Mouse (Mus musculus) c-Kit-positive CD71-negative TER-119-negative erythroid progenitor cells, embryonic 14.5 days (primary cell): ENCODE measurements around the gene Erich3.
"Not testable (repeated sequence)": the region's sequence is repeated elsewhere in the genome, so short reads cannot be mapped to it uniquely, and the experiment has no call there.

Experiments
- DNase-seq: peaks from one replicate; pipeline ENCODE4 v3.0.0-alpha.2; 2013; ENCODE audit warnings: low read depth

Gene Erich3

DNA sequence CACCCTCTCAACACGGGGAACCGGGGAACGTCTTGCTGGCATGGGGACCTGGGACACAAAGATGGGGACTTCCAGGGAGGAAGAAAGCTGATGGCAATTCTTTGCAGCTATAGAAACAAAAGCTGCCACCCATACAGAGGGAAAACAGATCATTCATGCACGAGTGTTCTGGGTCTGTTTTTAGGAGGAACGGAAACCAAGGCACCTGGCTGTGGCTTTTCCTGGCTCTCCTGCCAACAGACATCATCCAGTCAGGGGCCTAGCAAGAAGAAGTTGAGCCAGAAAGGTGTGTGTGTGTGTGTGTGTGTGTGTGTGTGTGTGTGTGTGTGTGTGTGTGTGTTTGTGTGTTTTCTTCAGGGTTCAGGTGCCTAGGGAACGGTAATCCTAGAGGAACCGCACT lies at the start of gene Erich3:
TSS of gene Erich3 (plus strand) at position 315 of the 400 bp plus-strand sequence.
- no peak for DNase-seq

DNA sequence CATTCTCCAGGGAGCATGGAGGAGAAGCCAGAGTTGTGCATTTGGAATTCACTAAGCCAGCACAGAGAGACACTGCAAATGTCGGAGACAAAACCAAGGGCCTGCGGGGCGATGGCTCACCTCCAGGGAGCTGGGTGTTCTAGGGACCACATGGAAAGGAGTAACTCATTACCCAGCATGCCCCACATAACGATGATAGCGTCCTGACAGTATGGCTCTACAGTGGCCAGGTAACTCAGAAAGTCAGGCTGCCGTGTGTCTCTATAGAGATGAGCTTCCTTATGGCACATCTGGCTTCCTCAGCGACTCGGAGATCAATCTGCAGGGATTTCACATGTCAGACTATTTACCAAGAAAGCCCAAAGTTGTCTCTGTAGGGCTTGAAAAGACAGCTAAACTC lies 48.9 kb upstream of the Erich3 start:
- DNase-seq, result no peak

DNA sequence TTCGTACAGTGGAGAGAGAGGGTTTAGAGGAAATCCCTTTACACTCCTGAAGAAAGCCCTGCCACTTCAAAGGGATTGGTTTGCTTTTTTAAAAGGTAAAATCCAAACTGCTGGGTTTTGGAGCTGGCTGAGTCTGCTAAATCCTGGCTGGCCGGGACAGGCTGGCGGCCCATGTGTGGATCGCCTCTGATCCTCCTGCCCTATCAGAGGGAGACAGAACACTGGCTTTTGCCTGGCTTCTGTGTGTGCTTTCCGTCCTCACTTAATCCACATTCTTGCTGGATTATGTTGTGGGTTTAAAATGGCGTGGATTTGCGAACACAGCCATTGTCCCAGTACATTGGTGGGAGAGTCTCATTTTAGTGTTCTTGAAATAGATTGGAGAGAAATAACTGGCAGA lies 48.4 kb upstream of the Erich3 start:
- no peak for DNase-seq

DNA sequence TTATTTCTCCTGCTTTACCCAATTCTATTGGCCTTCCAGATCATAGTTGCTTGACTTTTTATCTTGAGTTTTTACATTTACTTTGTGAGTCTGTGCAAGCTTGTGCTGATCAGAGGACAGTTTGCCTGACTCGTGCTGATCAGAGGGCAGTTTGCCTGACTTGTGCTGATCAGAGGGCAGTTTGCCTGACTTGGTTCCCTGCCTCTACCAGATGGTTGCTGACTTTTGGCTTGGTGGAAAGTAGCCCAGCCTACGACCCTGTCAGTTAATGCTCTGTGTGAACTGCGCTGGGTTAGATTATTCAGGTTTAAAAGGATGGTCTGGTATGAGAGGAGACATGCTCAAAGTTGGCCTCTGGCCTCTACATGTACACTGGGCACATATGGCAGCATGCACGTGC lies 47.6 kb upstream of the Erich3 start:
- no peak for DNase-seq

DNA sequence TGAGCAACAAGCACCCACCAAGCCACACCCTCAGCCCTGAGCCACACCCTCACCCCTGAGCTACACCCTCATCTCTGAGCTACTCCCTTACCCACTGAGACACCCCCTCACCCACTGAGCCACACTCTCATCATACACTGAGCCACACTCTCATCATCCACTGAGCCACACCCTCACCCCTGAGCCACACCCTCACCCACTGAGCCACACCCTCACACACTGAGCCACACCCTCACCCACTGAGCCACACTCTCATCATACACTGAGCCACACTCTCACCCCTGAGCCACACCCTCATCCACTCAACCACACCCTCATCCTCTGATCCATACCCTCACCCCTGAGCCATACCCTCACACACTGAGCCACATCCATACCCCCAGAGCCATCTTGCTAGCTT lies 35.4 kb upstream of the Erich3 start:
- no peak for DNase-seq

DNA sequence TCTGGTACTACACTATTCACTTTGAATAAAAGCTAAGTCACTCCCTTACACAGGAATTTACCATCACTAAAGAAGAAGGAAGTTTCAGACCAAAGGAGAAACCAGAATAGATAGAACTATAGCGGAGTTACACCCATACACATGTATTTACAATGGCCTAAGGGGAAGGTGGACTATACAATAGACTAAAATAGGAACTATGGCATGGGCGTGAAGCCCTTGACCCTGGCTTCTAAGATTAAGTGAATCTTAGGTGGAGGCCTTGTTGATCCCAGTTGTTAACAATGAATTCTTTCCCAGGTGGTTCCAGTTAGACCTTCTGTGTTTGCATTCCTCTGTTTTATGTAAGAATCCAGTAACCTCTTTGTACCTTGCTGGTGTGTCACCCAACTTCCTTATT lies 32.4 kb upstream of the Erich3 start:
- DNase-seq, result not testable (repeated sequence)

DNA sequence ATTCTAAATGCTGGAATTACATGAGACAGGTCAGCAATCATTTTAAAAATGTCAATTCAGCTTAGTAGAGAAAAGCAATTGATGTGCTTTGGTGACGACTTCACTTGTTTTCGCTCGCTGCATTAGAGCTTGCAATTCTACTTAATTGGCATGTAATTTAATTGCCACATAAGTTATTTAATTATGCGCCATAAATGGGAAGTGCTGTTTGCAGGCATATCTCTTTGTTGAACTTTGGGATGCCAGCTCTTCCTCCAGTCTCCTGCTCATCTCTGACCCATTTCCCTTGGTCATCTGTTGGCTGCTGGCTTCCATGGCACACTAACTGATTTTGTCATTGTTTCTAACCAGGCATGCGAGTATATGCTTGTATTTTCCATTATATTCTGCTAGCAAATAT lies 30.6 kb upstream of the Erich3 start:
- DNase-seq, result no peak

DNA sequence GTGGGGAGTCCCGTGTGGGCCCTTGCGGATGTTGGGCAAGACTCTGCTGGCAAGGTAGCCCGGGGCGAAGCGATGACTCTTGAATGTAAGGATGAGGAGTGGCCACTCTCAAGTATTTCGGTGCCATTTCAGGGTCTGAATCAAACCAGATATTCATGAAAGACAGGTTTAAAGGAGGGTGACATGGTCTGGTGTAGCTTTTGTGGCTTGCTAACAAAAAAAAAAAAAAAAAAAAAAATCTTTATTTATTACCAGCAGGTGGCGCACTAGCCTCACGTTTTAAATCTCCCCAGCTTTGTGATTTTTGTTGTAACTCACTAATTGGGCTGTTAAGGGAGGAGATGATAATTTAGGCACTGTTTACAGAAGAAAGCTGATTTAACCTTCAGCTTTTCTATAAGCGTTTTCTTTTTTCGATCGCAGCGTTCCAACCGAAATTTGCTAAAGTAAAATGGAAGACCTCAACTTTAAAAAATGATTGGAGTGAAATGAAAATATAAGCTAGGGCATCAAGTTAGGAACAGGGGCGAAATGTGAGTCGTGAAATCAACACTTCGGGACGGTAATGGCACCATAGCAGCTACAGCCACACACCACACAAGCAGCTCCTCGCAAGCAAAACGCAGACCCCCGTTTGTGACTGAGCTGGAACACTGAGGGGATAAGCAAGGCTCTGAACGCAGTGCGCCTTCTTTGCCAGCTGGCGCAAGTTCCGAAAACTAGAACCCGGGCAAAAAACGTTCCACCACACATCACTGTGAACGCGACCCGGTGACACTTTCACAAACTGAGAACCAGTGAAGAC lies 16.8 kb upstream of the Erich3 start:
- DNase-seq, result peak; percentile 5

DNA sequence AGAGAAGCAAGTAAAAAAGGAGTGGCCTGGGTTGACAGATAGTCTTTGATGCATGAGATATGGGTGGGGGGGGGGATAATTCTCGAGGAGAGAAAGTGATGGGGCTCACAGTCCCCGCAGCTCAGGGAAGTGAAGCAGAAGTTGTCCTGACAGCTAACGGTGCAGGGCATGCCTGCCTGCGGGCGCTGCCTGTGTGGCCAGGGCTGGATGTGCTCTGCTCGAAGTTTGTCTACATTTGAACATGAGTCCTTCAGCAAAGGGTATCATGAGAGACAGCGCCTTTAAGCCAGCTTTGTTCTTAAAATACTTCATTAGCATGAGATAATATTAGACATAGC lies 16.2 kb upstream of the Erich3 start:
- DNase-seq, result no peak

DNA sequence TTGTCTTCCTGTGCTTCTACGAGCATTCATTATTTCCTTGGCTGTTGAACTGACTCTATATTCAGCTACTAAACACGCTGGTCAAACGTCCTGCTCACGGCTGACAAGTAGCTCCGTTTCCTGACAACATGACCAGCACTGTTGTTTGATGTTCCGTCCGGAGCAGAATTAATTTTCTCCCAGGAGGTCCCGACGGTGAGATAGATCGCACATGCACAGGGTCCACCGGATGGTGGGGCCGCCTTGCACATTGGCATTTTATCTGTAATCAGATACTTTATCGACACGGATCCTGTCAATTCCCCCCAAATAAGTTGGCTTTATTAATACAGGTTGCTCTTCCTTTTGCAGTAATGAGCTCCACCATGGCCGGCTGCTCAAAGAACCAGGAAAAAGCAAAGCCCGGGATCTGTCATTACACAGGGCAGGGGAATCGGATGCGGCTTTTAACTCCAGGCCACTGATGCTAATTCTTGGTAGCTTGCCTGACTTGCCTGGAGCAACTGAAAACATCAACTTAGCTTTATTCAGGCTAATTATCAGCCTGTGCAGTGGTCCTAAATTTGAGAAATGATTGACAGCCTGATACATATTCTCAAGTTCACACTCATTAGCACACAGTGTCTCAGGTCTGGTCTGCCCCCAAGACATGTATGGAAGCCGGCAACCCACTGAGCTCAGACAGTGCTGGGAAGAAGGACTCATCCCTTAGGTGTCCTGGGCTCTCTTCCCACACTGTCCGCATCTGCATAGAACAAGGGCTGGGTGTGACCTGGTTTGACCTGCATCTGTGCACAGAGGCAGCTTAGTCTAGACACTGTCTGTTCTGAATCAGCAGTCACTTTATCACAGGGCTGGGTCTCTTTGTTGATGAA lies 14.0 kb upstream of the Erich3 start:
- no peak for DNase-seq

DNA sequence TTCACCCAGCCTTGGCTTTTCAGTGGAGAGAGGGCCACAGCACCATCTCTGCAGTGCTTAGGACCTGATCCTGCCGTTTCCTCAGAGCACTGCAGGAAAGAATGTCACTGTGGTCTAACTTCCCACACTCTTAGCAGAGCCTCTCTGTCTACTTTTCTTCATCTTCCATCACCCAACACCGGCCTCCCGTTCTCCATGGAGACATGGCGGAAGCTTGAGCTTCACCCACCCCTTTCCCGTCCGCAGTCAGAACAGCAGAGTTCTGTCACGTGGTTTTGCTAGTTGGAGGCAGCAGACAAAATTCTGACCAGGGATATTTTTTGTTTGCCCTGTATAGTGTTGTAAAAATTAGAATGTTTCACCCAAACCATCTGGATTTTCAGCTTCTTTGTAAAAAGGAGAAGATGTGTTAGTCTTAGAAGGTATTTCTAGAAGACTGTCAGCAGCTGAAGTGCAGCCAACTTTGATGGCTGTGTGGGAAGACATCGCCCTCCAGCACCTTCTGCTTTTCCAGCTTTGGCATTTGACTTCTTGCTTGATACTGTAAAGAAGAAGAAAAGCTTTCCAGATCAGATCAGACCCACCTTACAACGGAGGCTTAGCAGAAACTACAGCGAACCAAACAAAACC lies 12.4 kb upstream of the Erich3 start:
- DNase-seq, result no peak

DNA sequence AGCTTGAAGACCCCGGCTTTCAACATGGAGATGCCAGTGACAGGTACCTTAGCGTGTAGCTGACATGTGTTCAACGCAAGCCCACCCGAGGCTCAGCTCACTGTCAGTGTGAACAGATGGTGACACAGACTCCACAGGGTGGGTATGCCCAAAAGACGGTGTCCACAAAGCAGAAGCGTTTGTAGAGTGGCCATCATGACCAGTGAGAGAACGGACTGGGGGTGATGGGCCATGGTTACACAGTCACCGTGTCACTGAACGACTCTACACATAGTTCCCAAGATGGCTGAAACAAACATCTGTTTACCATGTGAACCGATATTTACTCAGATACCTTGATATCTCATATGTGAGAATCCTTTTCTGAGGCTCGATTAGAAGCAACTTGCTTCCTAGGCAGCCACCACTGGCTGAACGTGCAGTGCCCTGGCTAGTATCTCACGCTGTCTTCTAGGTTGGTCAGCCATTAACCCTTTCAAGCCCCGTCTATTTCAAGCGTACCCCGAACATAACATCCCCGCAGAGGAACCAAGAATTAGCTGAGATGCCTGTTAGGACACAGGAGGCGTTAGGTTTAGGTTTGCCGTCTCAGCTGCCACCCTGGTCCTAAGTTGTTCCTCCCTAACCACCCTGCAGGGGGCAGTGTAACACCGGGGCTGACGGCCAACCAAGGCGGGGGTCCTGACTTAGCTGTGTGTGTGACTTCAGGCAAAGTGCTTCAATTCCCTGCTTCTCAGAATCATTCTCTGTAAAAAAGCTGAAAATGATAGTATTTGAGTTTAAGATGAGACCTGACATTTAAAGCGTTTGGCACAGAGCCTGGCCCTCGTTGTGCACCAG lies 10.9 kb upstream of the Erich3 start:
- DNase-seq, result peak; percentile 16

DNA sequence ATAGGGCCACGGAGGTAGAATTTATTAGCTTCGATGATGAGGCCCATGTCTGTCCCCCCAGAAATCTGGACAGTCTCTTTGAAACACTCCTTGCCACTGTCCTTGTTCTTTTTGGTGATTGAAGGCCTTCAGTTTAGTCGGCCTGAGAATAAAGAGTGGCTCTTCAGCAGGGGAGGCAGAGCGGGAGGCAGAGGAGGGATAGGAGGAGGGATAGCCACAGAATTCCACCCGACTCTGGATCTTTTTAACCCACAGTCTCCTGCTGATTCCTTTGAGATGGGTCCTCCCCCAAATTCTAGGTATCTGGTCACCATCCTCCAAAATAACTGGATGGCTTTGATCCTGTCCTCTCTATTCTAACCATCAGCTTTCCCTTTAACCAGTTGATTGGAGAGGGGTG lies 10.2 kb upstream of the Erich3 start:
- no peak for DNase-seq

DNA sequence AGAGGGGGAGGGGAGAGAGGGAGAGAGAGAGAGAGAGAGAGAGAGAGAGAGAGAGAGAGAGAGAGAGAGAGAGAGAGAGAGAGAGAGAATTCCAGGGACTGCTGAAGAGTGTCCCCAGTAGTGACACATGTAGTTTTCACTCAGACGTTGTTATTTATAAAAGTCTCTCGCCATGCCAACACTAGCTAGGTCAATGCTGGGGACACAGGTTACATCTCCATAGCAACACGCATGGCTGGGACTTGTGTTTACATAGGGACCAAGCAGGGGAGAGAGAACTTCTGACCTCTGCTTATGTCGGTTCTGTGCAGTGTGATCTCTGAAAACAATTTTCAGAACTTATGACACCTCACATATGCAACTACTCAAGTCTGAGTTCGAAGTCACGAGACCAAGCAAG lies 9.4 kb upstream of the Erich3 start:
- DNase-seq, result no peak

DNA sequence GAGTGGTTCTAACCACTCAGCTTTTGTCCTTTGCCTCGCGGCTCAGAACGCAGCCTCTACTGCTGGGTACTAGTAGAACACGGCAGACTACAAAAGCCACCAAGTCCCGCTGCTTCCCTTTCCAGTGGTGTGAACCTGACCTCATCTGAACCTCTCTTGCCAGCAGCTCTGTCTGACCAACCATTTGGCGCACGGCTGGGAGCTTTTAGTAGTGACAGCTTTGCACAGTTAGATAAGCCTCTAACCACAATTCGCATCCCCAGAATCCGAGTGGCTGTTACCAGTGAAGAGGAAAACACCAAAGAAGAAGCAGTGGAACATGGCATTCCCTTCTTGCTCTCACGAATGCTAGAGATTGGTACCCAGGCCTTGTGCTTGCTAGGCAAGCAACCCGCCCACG lies 8.8 kb upstream of the Erich3 start:
- DNase-seq, result no peak

DNA sequence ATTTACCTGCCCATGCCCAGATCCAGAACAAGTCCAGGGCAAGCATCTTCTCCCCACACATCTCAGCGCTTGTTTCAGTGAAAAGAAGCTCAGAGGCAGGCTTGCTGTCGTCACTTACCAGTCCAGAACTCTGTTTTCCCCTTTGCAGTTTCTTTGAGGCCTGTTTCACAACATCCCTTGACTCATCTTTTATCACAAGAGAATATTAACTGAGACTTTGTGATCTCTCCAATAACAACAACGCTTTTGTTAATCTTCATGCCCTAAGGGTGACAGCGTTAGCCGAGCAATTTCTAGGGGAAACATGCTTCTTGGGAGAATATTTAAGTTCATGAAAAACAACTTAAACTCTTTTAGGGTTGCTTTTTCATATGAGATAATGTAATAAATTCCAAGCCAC lies 7.9 kb upstream of the Erich3 start:
- DNase-seq, result no peak

DNA sequence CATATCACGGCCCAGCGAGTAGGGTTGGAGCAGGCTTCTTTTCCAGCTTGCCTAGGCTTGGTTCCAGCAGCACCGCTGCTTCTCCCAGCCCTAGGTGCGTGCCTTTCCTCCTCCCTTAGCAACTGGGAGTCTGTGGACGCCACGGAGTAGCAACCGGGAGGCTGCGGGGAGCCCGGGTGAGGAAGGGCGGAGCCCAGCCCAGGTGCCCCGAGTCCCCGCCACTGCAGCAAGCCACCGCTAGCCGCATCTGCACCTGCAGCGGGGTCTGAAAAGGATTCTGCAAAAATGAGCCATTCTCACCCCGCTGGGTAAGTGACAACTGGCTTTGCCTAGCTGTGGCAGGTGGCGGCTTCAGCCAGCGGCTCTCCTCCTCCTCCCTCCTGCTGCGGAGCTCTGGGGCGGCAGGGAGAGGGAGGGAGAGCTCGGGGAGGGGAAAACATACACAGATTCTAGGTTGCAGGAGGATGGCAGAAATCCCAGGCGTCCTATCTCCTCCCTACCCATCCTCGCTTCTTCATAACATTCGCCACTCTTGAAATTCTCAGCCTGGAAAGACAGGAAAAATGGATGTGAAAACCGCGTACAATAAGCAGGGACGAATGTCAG lies 420 bp downstream of the Erich3 start:
- no peak for DNase-seq

DNA sequence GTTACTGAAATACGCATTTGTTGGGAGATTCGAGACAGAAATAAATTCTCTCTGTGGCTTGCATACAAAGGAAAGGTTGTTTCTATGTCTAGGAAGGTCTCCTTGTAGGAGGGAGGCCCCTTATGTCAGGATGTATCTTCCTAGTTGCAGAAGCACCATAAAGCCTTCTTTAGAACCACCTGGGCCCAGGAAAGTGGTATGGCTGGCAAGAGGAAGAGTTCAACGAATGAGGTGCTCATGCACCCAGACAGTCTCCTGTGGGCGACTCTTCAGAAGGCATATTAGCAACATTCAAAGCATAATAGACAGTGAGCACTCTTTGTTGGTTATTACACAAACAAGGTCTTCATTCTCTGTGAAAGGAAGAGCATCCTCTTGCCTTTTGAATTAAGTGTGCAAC lies 977 bp downstream of the Erich3 start:
- DNase-seq, result no peak

DNA sequence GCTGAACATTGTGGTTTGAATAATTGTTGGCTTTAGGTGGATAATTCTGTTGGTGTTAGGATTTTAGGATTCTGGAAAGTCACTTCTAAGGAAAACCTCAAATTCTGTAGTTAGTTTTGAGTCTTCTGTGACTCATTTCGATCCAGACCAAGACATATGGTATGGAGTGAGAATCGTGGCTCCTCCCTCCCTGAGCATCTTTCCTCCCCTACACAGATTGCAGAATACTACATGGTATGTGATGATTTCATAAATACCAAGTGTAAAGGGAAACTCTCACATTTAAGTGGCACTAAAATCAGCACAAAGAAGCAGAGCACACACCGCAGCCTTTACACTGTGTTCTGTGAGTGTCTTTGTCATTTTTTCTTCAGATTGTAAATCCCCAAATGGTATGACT lies 4.8 kb downstream of the Erich3 start:
- no peak for DNase-seq

DNA sequence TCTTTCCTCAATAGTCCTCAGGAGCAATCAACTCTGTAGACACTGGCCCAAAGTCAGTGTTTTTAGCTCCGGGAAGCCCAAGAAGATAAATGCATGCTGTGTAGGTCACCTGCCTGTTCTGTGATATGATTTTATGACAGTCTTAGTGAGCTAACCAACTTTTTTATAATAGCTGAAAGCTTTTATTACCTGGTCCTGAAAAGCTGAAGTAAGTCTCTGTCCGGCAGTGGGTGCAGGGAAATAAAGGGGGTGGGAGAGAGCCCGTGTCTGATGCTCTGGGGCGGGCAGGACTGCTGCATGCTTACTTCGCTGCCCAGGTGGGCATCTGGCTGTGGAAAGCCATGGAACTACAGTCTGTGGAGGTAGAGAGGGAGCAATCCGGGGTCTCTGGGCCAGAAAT lies 6.9 kb downstream of the Erich3 start:
- no peak for DNase-seq

DNA sequence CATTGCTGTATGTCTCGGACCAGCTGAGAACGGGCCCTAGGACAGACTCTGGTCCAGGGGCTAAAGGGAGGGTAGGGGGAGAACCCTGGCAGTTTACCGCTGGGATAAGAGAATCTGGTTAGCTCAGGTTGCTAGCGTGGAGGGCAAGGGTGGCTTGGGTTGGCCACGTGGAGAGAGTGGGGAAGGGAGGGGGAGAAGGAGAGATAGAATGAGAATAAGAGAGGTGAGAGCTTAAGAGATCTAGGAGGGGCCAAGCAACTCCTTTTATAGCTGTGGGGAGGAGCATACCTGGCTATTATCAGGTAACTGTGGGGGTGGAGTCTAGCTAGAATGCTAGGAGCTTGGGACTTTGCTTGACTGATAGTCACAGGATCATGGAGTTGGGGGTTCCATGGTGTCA lies 7.4 kb downstream of the Erich3 start:
- DNase-seq, result no peak

DNA sequence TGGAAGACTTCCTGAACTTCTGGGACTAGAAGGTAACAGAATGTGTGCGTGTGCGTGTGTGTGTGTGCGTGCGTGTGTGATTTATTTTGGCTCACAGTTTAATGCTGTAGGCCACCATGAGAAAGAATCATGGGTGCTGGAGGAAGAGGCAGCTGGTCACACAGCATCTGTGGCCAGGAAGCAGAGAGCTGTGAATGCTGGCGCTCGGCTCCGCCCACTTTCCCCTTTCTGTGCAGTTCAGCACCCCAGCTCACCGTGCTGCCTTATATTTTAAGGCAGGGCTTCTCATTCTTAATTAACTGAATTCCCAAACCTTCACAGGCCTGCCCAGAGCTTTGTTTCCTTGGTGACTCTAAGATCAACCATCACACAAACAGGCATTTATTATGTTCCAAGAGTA lies 9.7 kb downstream of the Erich3 start:
- DNase-seq, result no peak
